Mouse (Mus musculus) urinary bladder, adult 2 months (tissue): ENCODE results near the gene Gm17019. TPM values are rescaled to one million over a fixed set of nuclear protein-coding genes. Genes with fewer than 3 reads are reported as not detected.
"Not testable (repeated sequence)": the region's sequence is repeated elsewhere in the genome, so short reads cannot be mapped to it uniquely, and the experiment has no call there.

Source experiments
- DNase-seq: peaks from one replicate; pipeline ENCODE4 v3.0.0; 2022; ENCODE audit warnings: low spot score
- polyA plus RNA-seq: library from polyadenylated mRNA; depleted of rRNA; stranded (reverse); fragments of >200 nt; gene quantifications from 2 replicates; pipeline ENCODE4 v1.2.3, GENCODE M21; 2012; rRNA removed

The Gm17019 gene
- polyA plus RNA-seq, 1 experiment, result not detected

GRCm38 (mm10) chr5:14997556-14997955 is 35.2 kb downstream of the Gm17019 start:
- not testable (repeated sequence) for DNase-seq

GRCm38 (mm10) chr5:14996670-14997249 is 36.0 kb downstream of the Gm17019 start:
- not testable (repeated sequence) for DNase-seq

- DNase-seq, result not testable (repeated sequence)
Observed at GRCm38 (mm10) chr5:14994124-14994523, 38.7 kb downstream of the Gm17019 start.

GRCm38 (mm10) chr5:14990375-14991158 is 42.2 kb downstream of the Gm17019 start:
- not testable (repeated sequence) for DNase-seq

- not testable (repeated sequence) for DNase-seq
Observed at GRCm38 (mm10) chr5:14986649-14987387, 46.0 kb downstream of the Gm17019 start.

Other genes starting within 250 kb of the Gm17019 start
- gene Gm9758, start 118.1 kb downstream of the Gm17019 start, polyA plus RNA-seq, result not detected in 2 replicates
- gene Speer4e, start 94.6 kb downstream of the Gm17019 start, polyA plus RNA-seq, result not detected in 2 replicates
- not detected in 2 replicates for gene Gm10354, start 54.1 kb downstream of the Gm17019 start, polyA plus RNA-seq